Mouse (Mus musculus): ENCODE data around the gene Fdxr.

The Fdxr gene

DNA sequence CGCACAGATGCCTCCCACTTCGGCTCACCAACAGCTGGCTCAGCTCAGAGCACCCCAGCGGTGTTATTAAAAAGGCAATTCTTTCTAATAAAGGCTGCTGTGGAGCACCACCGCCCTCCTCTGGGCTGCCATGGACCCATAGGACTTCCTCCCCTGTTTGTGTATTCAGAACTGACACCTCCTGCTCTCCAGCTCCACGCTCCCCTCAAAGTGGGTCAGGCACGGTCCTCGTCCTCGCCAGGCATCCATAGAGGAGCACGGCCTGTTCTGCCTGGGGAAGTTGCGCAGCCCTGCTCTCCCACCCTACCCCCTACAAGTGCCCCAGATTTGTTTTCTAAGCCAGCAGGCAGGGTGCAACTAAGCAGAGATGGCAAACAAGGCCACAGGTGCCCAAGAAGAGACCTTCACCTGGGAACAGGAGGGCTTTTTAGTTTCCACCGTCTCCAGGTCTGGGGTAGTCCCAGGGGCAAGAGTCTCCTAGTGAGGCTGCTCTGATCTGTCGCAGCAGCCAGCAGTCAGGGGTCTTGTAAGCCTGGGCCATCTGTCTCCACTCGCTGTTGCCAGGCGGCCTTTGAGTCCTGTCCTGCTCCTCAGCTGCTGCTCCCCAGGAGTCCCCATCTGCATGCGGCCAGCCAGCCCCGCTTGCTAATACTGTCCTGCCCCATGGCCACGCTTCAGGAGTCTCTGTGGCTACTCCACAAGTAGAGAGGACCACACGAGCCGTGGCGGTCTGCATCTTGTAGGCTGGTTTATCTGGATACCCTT is 43.1 kb downstream of the Fdxr start:
- peak in 1 of 2 experiments; percentile 57 for DNase-seq

DNA sequence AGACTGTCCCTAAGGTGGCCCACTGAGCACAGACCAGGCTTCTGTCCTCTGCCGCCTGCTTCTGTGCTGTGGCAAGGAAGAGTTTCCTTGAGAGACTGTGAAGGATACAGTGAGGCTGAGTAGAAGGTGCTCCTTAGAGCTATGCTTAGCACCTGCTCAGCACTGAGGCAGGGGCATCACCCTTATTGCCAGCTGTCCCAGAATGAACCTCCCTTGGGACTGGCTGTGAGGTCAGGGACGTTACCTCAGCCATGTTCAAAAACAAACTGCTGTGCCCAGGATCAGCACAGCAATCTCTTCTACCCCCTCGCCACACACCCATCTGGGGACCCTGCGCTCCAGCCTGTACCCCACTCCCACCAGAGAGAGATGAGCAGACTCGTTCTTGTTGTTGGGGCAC is 44.0 kb downstream of the Fdxr start:
- DNase-seq = no peak

GRCm38 (mm10) chr11:115231924-115232323 is 44.9 kb downstream of the Fdxr start:
- no peak for DNase-seq

GRCm38 (mm10) chr11:115231168-115231915 is 45.5 kb downstream of the Fdxr start:
- DNase-seq = no peak

DNA sequence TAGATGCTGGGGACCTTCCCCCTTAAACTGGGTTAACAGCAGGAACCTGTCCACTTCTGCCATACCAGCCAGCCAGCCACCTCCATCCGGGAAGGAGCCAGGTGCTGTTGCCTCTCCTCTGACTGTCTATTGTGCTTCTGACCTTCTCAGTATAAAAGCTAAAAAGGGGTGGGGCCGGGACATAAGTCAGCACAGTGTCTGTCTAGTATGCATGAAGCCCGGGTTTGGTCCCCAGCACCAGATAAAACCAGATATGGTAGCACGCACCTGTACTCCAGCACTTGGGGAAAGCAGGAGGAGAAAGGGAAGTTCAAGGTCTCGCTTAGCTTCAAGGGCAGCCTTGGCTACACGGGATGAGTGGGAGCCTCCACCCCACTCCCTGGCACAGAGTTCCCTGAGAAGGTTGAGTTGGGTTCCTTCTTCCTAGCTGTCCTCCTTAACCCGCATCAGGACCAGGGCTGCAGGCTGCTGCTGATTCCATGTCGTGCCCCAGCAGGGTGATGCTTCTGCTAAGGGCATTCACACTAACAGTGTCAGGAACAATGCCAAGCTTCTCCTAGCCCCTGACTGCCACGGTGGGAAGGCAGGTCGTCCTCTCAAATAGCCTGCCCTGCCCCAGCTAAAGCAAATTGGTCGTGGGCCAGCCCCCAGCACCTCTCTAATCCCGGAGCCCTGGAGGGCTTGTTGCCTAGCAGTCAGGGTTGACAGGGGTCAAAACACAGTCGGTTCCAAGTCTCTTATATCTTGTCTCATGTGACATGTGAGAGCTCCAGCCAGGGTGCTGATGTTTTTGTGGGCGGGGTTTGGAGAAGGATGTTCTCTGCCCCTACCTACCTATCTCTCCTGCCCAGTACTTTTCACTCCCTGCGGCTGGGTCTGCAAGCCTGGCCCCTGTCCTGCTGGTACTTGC is 47.6 kb downstream of the Fdxr start:
- no peak for DNase-seq

GRCm38 (mm10) chr11:115228430-115228829 is 48.4 kb downstream of the Fdxr start:
- DNase-seq = no peak

DNA sequence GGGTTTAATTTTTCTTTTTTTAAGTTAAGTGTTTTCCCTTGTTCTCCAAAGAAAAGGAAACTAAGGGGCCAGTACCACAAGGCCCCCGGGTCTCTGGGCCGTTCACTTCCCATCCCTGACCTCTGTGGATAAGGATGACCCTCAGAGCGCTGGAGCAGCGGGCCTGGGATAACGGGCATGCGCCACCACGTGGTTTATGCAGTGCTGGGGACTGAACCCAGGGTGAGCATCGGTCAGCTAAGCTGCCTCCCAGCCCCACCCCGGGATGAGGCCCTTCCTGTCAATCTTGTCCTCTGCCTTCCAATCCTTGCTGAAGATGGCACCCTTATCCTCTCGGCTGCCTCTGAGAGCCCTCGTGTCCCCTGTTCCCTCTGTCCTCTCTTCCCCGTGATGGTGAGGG is 49.2 kb downstream of the Fdxr start:
- DNase-seq = no peak

- DNase-seq = peak; percentile 60 to 62
These were observed 49.9 kb downstream of the Fdxr start for GRCm38 (mm10) chr11:115226811-115227491.

DNA sequence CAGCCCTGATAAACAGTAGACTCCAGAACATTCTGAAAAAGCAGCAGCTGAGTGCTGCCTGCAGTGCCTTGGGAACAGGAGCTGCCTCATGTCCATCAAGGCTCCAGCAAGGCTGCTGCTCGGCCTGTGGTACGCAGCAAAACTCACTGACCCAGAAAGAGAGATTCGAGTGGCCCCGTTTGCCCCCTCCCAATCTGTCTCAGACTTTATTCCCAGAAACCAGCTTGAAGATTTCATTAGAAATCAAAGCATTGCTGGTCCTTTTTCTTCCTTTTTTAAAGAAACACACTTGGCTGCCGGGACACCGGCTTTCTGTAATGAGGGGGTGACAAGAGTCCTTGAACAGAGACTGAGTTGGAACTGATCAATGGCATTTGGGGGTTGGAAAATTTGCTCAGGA is 51.5 kb downstream of the Fdxr start:
- DNase-seq = no peak

DNA sequence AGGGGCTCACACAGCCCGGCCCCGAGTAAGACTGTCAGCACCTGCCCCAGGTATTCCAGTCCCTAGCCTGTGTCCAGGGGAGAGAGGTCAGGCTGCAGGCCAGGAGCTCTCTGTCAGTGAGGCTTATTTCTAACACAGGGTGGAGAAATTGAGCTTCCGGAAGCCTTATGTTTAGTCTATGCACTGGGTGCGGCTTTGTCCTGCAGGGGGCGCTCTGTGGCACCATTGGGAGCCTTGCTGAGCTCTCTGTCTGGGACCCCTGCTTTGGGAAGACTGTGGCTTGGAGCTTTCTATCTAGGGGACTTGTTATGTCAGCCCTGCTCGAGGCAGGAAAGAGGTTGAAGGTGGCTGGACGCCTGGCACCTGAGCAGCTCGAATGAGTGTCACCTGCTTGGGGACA is 52.0 kb downstream of the Fdxr start:
- DNase-seq = peak; percentile 70 to 75

DNA sequence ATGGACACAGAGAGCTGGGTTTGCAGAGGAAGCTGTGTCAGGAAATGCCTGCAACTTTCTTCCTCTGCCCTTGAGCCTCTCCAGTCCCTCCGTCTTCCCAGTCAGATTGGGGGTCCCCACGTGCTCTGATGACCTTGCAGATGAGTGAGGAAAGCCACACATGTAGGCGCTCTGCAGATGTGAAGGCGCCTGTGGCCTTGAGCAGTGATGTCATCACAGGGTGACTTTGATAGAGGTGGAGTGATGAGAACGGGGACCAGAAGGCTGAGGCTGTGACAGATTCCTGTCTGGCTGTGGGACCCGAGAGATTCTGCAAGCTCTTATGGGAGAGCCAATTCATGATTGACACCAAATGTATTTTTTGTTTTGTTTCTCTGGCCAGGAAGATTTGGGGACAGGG is 53.0 kb downstream of the Fdxr start:
- DNase-seq = no peak

GRCm38 (mm10) chr11:115223451-115223850 is 53.4 kb downstream of the Fdxr start:
- DNase-seq = peak in 1 of 2 experiments; percentile 66

- no peak for DNase-seq
These were observed 54.3 kb downstream of the Fdxr start for GRCm38 (mm10) chr11:115222570-115222969.

GRCm38 (mm10) chr11:115222077-115222476 is 54.8 kb downstream of the Fdxr start:
- no peak for DNase-seq

DNA sequence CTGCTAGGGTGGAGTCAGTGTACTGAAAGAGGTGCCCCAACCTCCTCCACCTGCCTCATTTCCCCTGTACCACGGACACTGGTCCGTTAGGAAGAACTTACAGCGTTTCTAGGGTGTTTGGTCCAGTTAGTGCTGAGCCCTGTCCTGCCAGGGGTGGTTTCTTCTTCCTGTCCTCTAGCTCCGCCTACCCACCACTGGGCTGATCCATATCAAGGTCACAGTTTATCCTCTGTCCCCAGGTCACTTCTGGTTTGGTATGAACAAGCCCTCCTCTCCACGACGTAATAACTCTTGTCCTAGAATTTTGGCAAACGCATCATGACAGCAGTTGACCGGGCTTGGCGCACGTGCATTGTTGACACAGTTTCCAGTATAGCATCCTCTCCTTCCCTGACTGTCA is 57.2 kb downstream of the Fdxr start:
- no peak for DNase-seq

DNA sequence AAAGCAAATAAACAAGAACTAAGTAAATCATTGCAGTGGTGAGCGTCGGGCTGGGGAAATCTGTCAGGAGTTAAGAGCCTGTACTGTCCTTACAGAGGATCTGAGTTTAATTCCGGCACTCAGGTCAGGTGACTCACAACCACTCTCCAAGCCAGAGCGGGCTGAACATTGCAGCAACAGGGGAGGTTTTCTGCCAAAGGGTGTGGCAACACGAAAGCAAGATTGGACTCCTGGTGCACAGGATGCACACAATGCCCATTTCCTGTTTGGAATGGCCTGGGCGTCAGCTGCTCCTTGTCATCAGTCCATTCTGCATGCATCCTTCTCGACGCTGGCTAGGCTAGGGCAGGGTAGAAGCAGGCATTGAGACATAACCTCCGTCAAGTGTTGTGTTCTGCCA is 57.6 kb downstream of the Fdxr start:
- DNase-seq = no peak

All from cerebellum, adult 18-20 months (tissue).